Mouse (Mus musculus): Measurements from ENCODE around the gene Pkd2. TPM values are rescaled to one million over a fixed set of nuclear protein-coding genes. Genes with fewer than 3 reads are reported as not detected.

Gene Pkd2
- total and polyA plus RNA-seq, 3 experiments = not detected

- in situ Hi-C loops (cut with MboI; ENCODE audit: low pct_ligation_motif_present, low pct_unique_long_range_greater_than_20kb, low sequenced_read_pairs) (no loop called here), dilution Hi-C loops (cut with MboI; ENCODE audit: extremely low pct_ligation_motif_present, extremely low pct_unique_long_range_greater_than_20kb, low sequenced_read_pairs) (no loop called here)
- no peaks in the 10 kb centered on the region for H3K79me2 ChIP-seq (replicated peaks; ENCODE audit: control insufficient read depth, extremely low read depth, insufficient read depth, poor library complexity, severe bottlenecking)
- TF ChIP-seq POLR2AphosphoS2 (IDR thresholded peaks at IDR 0.05; ENCODE audit: low read depth, low read length) = no peak
- no peak for TF ChIP-seq GABPA (IDR thresholded peaks at IDR 0.05; ENCODE audit: insufficient replicate concordance, low read depth, low read length)
- TF ChIP-seq RAD21 (IDR thresholded peaks at IDR 0.05; ENCODE audit: low read depth, low read length) = peak; percentile 11
- TF ChIP-seq CTCF (conservative IDR thresholded peaks at IDR 0.05 in 1 of 2, IDR thresholded peaks at IDR 0.05 in 1 of 2; ENCODE audit: low read depth in 2 of 2, low read length in 2 of 2) = peak; percentile 47 to 58
- peak; percentile 19; the same call in 1 of the 2 replicates for TF ChIP-seq SMC3 (IDR thresholded peaks at IDR 0.05; ENCODE audit: low read depth, low read length)
- H3K9ac ChIP-seq (ENCODE audit: insufficient read depth, low read depth) = no peak overlapping the region
- H3K27me3 ChIP-seq (replicated peaks) = no peaks in the 10 kb centered on the region
- H3K9me3 ChIP-seq (replicated peaks; ENCODE audit: low read length) = no peaks in the 10 kb centered on the region
- peak; percentile 27 for DNase-seq (ENCODE audit: extremely low read depth)
- no peaks in the 10 kb centered on the region for H3K36me3 ChIP-seq (replicated peaks in 1 of 2; ENCODE audit: control insufficient read depth in 1 of 2, insufficient read depth in 1 of 2, low read length in 1 of 2)
- no peaks in the 10 kb centered on the region for H3K4me1 ChIP-seq (ENCODE audit: control insufficient read depth in 1 of 2, insufficient read depth in 2 of 2)
- no peak overlapping the region for H3K27ac ChIP-seq (ENCODE audit: insufficient read depth, low read depth)
- no peak overlapping the region for H3K4me2 ChIP-seq (ENCODE audit: insufficient read depth, low read depth, poor library complexity, severe bottlenecking)
- H3K4me3 ChIP-seq (replicated peaks in 1 of 3; ENCODE audit: low read depth in 2 of 3, low read length in 2 of 3, poor library complexity in 1 of 3) = no peak overlapping the region
Observed at GRCm38 (mm10) chr5:104472371-104472770, 13.1 kb downstream of the Pkd2 start.

- Histone ChIP-seq H3K4me1 (ENCODE audit: control insufficient read depth in 1 of 2, insufficient read depth in 2 of 2) (no peaks in the 10 kb centered on the region), H3K27me3 (replicated peaks) (no peaks in the 10 kb centered on the region), H3K27ac (ENCODE audit: insufficient read depth, low read depth) (no peak overlapping the region), H3K36me3 (replicated peaks in 1 of 2; ENCODE audit: control insufficient read depth in 1 of 2, insufficient read depth in 1 of 2, low read length in 1 of 2) (no peaks in the 10 kb centered on the region), H3K4me3 (replicated peaks in 1 of 3; ENCODE audit: low read depth in 2 of 3, low read length in 2 of 3, poor library complexity in 1 of 3) (no peak overlapping the region), H3K79me2 (replicated peaks; ENCODE audit: control insufficient read depth, extremely low read depth, insufficient read depth, poor library complexity, severe bottlenecking) (no peaks in the 10 kb centered on the region), H3K9me3 (replicated peaks; ENCODE audit: low read length) (no peaks in the 10 kb centered on the region), H3K4me2 (ENCODE audit: insufficient read depth, low read depth, poor library complexity, severe bottlenecking) (no peak overlapping the region), H3K9ac (ENCODE audit: insufficient read depth, low read depth) (no peak overlapping the region)
- DNase-seq (ENCODE audit: extremely low read depth) = no peak
- TF ChIP-seq UBTF (IDR thresholded peaks at IDR 0.05; ENCODE audit: low read depth, low read length) = no peak
- no peak for TF ChIP-seq MEF2A (IDR thresholded peaks at IDR 0.05; ENCODE audit: borderline replicate concordance, low read depth, low read length)
- TF ChIP-seq CTCF (conservative IDR thresholded peaks at IDR 0.05 in 1 of 2, IDR thresholded peaks at IDR 0.05 in 1 of 2; ENCODE audit: low read depth in 2 of 2, low read length in 2 of 2) = no peak
- no peak for TF ChIP-seq NRF1 (IDR thresholded peaks at IDR 0.05; ENCODE audit: low read depth, low read length)
- no peak for TF ChIP-seq GABPA (IDR thresholded peaks at IDR 0.05; ENCODE audit: insufficient replicate concordance, low read depth, low read length)
- dilution Hi-C loops (cut with MboI; ENCODE audit: extremely low pct_ligation_motif_present, extremely low pct_unique_long_range_greater_than_20kb, low sequenced_read_pairs) = no loop called here
- in situ Hi-C loops (cut with MboI; ENCODE audit: low pct_ligation_motif_present, low pct_unique_long_range_greater_than_20kb, low sequenced_read_pairs) = no loop called here
Observed at GRCm38 (mm10) chr5:104480367-104480766, 21.1 kb downstream of the Pkd2 start.

- no peak overlapping the region for H3K27ac ChIP-seq (ENCODE audit: insufficient read depth, low read depth)
- TF ChIP-seq UBTF (IDR thresholded peaks at IDR 0.05; ENCODE audit: low read depth, low read length) = no peak
- TF ChIP-seq KAT2A (IDR thresholded peaks at IDR 0.05; ENCODE audit: insufficient replicate concordance, low read length) = no peak
- TF ChIP-seq RAD21 (IDR thresholded peaks at IDR 0.05; ENCODE audit: low read depth, low read length) = no peak
- TF ChIP-seq JUND (conservative IDR thresholded peaks at IDR 0.05; ENCODE audit: low read depth, low read length) = no peak
- dilution Hi-C loops (cut with MboI; ENCODE audit: extremely low pct_ligation_motif_present, extremely low pct_unique_long_range_greater_than_20kb, low sequenced_read_pairs) (no loop called here), in situ Hi-C loops (cut with MboI; ENCODE audit: low pct_ligation_motif_present, low pct_unique_long_range_greater_than_20kb, low sequenced_read_pairs) (no loop called here)
- H3K9ac ChIP-seq (ENCODE audit: insufficient read depth, low read depth) = no peak overlapping the region
- H3K79me2 ChIP-seq (replicated peaks; ENCODE audit: control insufficient read depth, extremely low read depth, insufficient read depth, poor library complexity, severe bottlenecking) = no peaks in the 10 kb centered on the region
- no peak overlapping the region for H3K4me3 ChIP-seq (replicated peaks in 1 of 3; ENCODE audit: low read depth in 2 of 3, low read length in 2 of 3, poor library complexity in 1 of 3)
- no peak for DNase-seq (ENCODE audit: extremely low read depth)
- H3K9me3 ChIP-seq (replicated peaks; ENCODE audit: low read length) = no peaks in the 10 kb centered on the region
- no peaks in the 10 kb centered on the region for H3K36me3 ChIP-seq (replicated peaks in 1 of 2; ENCODE audit: control insufficient read depth in 1 of 2, insufficient read depth in 1 of 2, low read length in 1 of 2)
- no peaks in the 10 kb centered on the region for H3K27me3 ChIP-seq (replicated peaks)
- H3K4me1 ChIP-seq (ENCODE audit: control insufficient read depth in 1 of 2, insufficient read depth in 2 of 2) = no peaks in the 10 kb centered on the region
- no peak overlapping the region for H3K4me2 ChIP-seq (ENCODE audit: insufficient read depth, low read depth, poor library complexity, severe bottlenecking)
Observed at GRCm38 (mm10) chr5:104482856-104483255, 23.6 kb downstream of the Pkd2 start.

Data from CH12.LX (cell line).